Mouse (Mus musculus) megakaryocyte, embryonic 14.5 days (primary cell): ENCODE measurements around the gene AB124611. TPM values are rescaled to one million over a fixed set of nuclear protein-coding genes. Genes with fewer than 3 reads are reported as not detected.
"Not testable (repeated sequence)": the region's sequence is repeated elsewhere in the genome, so short reads cannot be mapped to it uniquely, and the experiment has no call there.

Experiments used
- H3K27me3 ChIP-seq: replicated peaks from 2 replicates; pipeline ENCODE3; 2012; ENCODE audit warnings: inconsistent platforms
- H3K36me3 ChIP-seq: replicated peaks from 2 replicates; pipeline ENCODE3; 2012; ENCODE audit warnings: low read length, inconsistent platforms, mixed read lengths
- H3K4me1 ChIP-seq: 2 replicates; pipeline ENCODE4 v1.6.1; 2012; ENCODE audit warnings: inconsistent platforms
- H3K4me3 ChIP-seq: replicated peaks from 2 replicates; pipeline ENCODE3; 2012; ENCODE audit warnings: moderate library complexity, mild to moderate bottlenecking, inconsistent platforms
- H3K9me3 ChIP-seq: 2 replicates; pipeline ENCODE4 v1.6.1; 2012; ENCODE audit warnings: inconsistent platforms
- FLI1 ChIP-seq: IDR thresholded peaks from 2 replicates; pipeline ENCODE4 v1.6.1; 2012; ENCODE audit warnings: low read length, inconsistent platforms, mixed read lengths
- GATA1 ChIP-seq: IDR thresholded peaks from 3 replicates; pipeline ENCODE4 v1.6.1; 2012; ENCODE audit warnings: mixed read lengths, low read length, inconsistent platforms, borderline replicate concordance
- polyA plus RNA-seq: library from polyadenylated mRNA; stranded (reverse); fragments of >175 nt; gene quantifications from 2 replicates; pipeline ENCODE4 v1.2.3, GENCODE M21; 2012; ENCODE audit warnings: low replicate concordance; ENCODE audit not compliant: insufficient read depth

AB124611 gene
- polyA plus RNA-seq, 1 experiment = 70.3 TPM

DNA sequence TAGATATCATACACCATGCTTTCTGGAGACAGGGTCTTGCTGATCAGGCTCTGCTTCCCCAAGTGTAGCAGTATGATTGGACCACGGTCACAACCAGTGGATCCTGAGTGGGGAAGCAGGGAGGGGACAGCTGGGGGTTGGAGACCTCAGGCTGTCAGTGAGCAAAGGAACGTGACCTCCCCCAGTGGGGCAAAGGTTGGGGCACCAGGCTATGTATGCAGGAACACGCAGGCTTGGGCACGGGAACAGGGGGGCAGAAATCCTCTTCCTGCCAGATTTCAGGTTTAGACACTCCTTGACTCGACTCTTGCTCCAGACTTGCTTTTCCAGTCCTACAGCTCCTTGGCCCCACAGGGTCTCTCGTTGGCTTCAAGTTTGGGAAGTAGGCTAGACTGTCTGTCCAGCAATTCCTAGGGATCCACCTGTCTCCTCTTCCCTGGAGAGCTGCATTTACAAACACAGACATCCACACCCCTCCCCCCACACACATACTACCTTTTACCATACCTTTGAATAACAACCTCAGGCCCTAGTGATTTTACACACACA lies 8.0 kb upstream of the AB124611 start:
- Histone ChIP-seq H3K4me1 (peaks cover 19% of the 10 kb centered on the region), H3K27me3 (no peaks in the 10 kb centered on the region), H3K9me3 (peaks cover 7% of the 10 kb centered on the region), H3K36me3 (peaks cover 11% of the 10 kb centered on the region), H3K4me3 (no peak overlapping the region)
- no peak for TF ChIP-seq GATA1
- no peak for TF ChIP-seq FLI1

DNA sequence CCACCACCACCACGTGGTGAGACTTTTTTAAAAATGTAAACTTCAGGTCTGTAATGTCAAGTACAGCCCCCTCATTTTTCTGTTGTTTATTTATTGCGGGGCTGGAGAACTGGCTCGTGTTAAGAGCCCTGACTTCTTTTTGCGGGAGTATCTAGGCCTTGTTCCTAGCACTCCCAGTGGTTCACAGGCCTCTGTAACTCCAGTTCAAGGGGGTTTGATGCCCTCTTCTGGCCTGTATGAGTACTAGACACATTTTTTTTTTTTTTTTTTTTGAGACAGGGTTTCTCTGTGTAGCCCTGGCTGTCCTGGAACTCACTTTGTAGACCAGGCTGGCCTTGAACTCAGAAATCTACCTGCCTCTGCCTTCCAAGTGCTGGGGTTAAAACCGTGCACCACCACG lies 7.3 kb upstream of the AB124611 start:
- not testable (repeated sequence) for H3K27me3 ChIP-seq, H3K4me3 ChIP-seq, H3K36me3 ChIP-seq, H3K9me3 ChIP-seq
- H3K4me1 ChIP-seq = peaks cover 19% of the 10 kb centered on the region

DNA sequence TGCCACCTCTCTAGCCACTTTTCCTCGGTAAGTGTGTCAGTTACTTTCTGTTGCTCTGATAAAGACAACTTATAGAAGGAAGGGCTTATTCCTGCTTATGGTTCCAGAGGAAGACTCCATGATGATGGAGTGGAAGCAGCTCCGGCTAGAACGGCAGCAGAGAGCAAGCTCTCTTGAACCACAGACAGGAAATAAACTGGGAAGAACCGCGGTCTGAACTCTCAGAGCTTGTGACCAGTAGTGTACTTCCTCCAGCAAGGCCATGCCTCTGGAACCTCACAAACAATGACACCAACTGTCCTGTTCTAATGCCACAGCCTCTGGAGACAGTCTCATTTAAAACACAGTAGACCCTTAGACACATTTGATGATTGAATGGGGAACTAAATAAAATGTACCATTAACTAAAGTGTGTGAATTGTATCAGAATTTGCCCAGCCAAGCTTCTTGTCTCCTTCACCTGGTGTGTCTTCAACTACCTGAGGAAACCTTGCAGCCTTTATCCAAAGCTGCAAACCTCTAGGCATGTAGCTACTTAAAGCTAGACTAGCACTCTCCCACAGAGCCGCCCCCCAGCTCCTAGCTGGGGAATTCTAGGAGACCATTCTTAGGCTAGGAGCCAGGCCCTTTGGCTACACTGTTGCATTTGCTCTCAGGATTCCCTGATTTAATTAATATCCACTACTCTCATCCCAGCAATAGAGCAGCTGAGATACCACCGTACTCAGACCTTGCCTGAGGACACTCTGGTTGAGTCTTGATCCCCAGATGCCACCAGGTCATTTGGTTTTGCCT lies 637 bp upstream of the AB124611 start:
- Histone ChIP-seq H3K4me1 (peaks cover 58% of the 10 kb centered on the region), H3K9me3 (no peaks in the 10 kb centered on the region), H3K4me3 (peak overlapping the region; percentile 90), H3K36me3 (peaks cover 21% of the 10 kb centered on the region), H3K27me3 (no peaks in the 10 kb centered on the region)
- TF ChIP-seq GATA1 (no peak), FLI1 (no peak)

- peaks cover 58% of the 10 kb centered on the region for H3K4me1 ChIP-seq
- H3K9me3 ChIP-seq = no peaks in the 10 kb centered on the region
- TF ChIP-seq FLI1 = no peak
- no peak for TF ChIP-seq GATA1
- H3K27me3 ChIP-seq = no peaks in the 10 kb centered on the region
- peak overlapping the region; percentile 90 for H3K4me3 ChIP-seq
- H3K36me3 ChIP-seq = peaks cover 29% of the 10 kb centered on the region
Measured at GRCm38 (mm10) chr9:21526634-21526944, 613 bp downstream of the AB124611 start.

GRCm38 (mm10) chr9:21527100-21527801 lies 1.3 kb downstream of the AB124611 start:
- TF ChIP-seq GATA1 (no peak), FLI1 (no peak)
- Histone ChIP-seq H3K4me1 (peaks cover 55% of the 10 kb centered on the region), H3K9me3 (no peaks in the 10 kb centered on the region), H3K4me3 (peak overlapping the region; percentile 21), H3K36me3 (peaks cover 31% of the 10 kb centered on the region), H3K27me3 (no peaks in the 10 kb centered on the region)

- TF ChIP-seq FLI1 (no peak), GATA1 (no peak)
- Histone ChIP-seq H3K4me1 (peaks cover 53% of the 10 kb centered on the region), H3K9me3 (no peaks in the 10 kb centered on the region), H3K27me3 (no peaks in the 10 kb centered on the region), H3K4me3 (peak overlapping the region; percentile 47), H3K36me3 (peaks cover 32% of the 10 kb centered on the region)
Measured at GRCm38 (mm10) chr9:21527917-21528324, 1.9 kb downstream of the AB124611 start.

- TF ChIP-seq GATA1 (no peak), FLI1 (no peak)
- Histone ChIP-seq H3K4me3 (no peak overlapping the region), H3K36me3 (peaks cover 56% of the 10 kb centered on the region), H3K9me3 (no peaks in the 10 kb centered on the region), H3K4me1 (peaks cover 35% of the 10 kb centered on the region), H3K27me3 (no peaks in the 10 kb centered on the region)
Measured at GRCm38 (mm10) chr9:21536501-21536900, 10.5 kb downstream of the AB124611 start.

DNA sequence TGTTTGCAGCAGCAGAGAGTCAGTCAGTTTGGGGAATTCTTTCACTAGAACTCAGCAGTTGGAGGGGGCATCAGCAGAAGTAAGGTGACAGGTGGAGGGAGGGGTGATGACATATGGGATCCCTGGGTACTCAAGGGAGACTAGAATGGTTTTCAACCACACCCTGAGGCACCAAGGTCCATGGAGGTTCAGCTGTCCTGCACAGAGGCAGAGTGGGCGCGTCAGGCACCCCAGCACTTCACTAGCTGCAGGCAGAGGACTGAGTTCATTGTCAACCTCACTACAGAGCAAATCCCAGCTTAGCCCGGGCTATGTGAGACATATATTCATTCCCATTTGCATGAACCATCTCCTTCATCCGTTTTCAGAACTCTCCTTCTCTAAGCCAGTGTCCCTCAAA lies 11.0 kb downstream of the AB124611 start:
- Histone ChIP-seq H3K4me3 (peak overlapping the region; percentile 15), H3K27me3 (no peaks in the 10 kb centered on the region), H3K4me1 (peaks cover 40% of the 10 kb centered on the region), H3K36me3 (peaks cover 56% of the 10 kb centered on the region), H3K9me3 (no peaks in the 10 kb centered on the region)
- no peak for TF ChIP-seq GATA1
- no peak for TF ChIP-seq FLI1

DNA sequence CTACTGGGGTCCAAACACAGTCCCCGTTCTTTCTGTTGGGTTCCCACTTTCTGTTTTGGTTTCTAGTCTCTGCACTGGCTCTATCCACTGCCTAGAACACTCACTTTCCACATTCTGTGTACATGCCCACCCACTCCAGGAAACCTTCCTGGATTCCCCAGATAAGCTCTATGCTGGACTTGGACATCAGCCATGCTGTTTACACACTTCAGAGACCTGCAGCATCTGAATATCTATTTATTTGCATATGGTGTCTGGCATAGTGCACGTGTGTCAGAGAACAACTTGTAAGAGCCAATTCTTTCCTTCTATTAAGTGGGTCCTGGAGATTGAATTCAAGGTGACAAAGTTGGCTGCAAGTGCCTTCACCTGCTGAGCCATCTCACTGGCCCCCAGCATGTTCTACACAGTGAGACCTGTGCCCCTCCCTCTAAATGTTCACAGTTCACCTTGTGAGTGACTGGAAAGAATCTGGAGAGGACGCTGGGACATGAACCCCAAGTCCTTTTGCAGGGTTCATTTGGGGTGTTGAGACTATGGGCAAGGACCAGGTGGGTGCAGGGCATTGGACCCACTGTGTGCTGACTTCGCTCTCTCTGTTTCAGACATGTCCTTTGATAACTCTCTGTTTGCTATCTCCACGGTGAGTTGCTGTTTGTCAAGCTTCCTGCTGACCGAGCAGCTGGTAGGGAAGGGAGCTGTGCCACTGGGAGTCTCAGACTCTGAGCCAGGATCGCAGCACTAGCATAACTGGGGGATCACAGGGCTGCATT lies 14.2 kb downstream of the AB124611 start:
- H3K27me3 ChIP-seq = no peaks in the 10 kb centered on the region
- H3K4me1 ChIP-seq = peaks cover 46% of the 10 kb centered on the region
- no peaks in the 10 kb centered on the region for H3K9me3 ChIP-seq
- no peak overlapping the region for H3K4me3 ChIP-seq
- peaks cover 51% of the 10 kb centered on the region for H3K36me3 ChIP-seq
- TF ChIP-seq FLI1 (no peak), GATA1 (no peak)

DNA sequence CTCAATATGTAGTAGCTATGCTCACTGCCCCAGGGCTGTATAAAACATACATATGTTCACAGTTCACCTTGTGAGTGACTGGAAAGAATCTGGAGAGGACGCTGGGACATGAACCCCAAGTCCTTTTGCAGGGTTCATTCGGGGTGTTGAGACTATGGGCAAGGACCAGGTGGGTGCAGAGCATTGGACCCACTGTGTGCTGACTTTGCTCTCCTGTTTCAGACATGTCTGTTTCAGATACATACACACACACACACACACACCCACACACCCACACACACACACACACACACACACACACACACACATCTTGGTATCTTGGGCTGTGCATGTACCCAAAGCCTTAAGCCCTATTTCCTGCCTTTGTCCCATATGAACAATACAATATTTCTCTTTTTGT lies 16.0 kb downstream of the AB124611 start:
- Histone ChIP-seq H3K4me1 (peaks cover 39% of the 10 kb centered on the region), H3K36me3 (peaks cover 41% of the 10 kb centered on the region)
- H3K27me3 ChIP-seq, H3K4me3 ChIP-seq, H3K9me3 ChIP-seq: not testable (repeated sequence)
